Mouse (Mus musculus) limb, embryonic 12.5 days (tissue): ENCODE measurements around the gene Tmem208. TPM values are rescaled to one million over a fixed set of nuclear protein-coding genes. Genes with fewer than 3 reads are reported as not detected.
A peak's percentile ranks its signal among the peaks of the same experiment; 100 is the strongest.

ENCODE experiments used
- ATAC-seq: fragments of 200-750 bp; cut with Nextera tagmentation; 2 replicates; pipeline ENCODE4 v1.8.0; 2017; ENCODE audit warnings: low read depth, moderate TSS enrichment; ENCODE audit not compliant: insufficient number of reproducible peaks, insufficient read depth, low FRiP score, low TSS enrichment
- H3K27ac ChIP-seq: fragments of 300-500 bp; sonication (generic); 2 replicates; pipeline ENCODE4 v1.5.1; 2016; ENCODE audit warnings: mild to moderate bottlenecking, moderate library complexity
- H3K27me3 ChIP-seq: fragments of 300-500 bp; sonication (generic); 2 replicates; pipeline ENCODE4 v1.6.1; 2016; ENCODE audit warnings: mild to moderate bottlenecking, moderate library complexity
- H3K36me3 ChIP-seq: fragments of 300-500 bp; sonication (generic); 2 replicates; pipeline ENCODE4 v1.6.1; 2016; ENCODE audit warnings: mild to moderate bottlenecking, moderate library complexity
- H3K4me1 ChIP-seq: fragments of 300-500 bp; sonication (generic); replicated peaks from 2 replicates; pipeline ENCODE4 v1.6.1; 2016
- H3K4me2 ChIP-seq: fragments of 300-500 bp; sonication (generic); 2 replicates; pipeline ENCODE4 v1.6.1; 2016; ENCODE audit warnings: mild to moderate bottlenecking, moderate library complexity
- H3K4me3 ChIP-seq: fragments of 300-500 bp; sonication (generic); replicated peaks from 2 replicates; pipeline ENCODE4 v1.5.1; 2016; ENCODE audit warnings: mild to moderate bottlenecking
- H3K9ac ChIP-seq: fragments of 300-500 bp; sonication (generic); replicated peaks from 2 replicates; pipeline ENCODE4 v1.6.1; 2016; ENCODE audit warnings: mild to moderate bottlenecking, moderate library complexity
- H3K9me3 ChIP-seq: fragments of 300-500 bp; sonication (generic); 2 replicates; pipeline ENCODE4 v1.6.1; 2016; ENCODE audit warnings: mild to moderate bottlenecking, moderate library complexity
- WGBS: fragments of 180-500 bp; shearing (Covaris S2); methylation state at CpG from one replicate; pipeline ENCODE4 v1.1.7; 2016; 5-methylcytosine and 5-hydroxymethylcytosine counted together
- polyA plus RNA-seq: library from polyadenylated mRNA; unstranded; fragments of >200 nt; fragmentation: Nextera tagmentation; extraction: Ambion mirVana; gene quantifications from 2 replicates; pipeline ENCODE4 v1.2.1, GENCODE M21; 2016

Tmem208 gene
- polyA plus RNA-seq, 1 experiment from 2014 or later, result 95.6 TPM

- no peak for ATAC-seq
- Histone ChIP-seq H3K36me3 (peaks cover 92% of the 10 kb centered on the region), H3K9me3 (no peaks in the 10 kb centered on the region), H3K4me3 (no peak overlapping the region), H3K9ac (no peak overlapping the region), H3K4me2 (no peak overlapping the region), H3K27me3 (0 out of 2 replicates have a peak, but pooled peaks cover 3% of the 10 kb centered on the region), H3K4me1 (peaks cover 7% of the 10 kb centered on the region), H3K27ac (no peak overlapping the region)
- 94% methylated on average over 9 of the region's 9 CpGs for WGBS
Observed at GRCm38 (mm10) chr8:105331931-105332330, 5.8 kb downstream of the Tmem208 start.

DNA sequence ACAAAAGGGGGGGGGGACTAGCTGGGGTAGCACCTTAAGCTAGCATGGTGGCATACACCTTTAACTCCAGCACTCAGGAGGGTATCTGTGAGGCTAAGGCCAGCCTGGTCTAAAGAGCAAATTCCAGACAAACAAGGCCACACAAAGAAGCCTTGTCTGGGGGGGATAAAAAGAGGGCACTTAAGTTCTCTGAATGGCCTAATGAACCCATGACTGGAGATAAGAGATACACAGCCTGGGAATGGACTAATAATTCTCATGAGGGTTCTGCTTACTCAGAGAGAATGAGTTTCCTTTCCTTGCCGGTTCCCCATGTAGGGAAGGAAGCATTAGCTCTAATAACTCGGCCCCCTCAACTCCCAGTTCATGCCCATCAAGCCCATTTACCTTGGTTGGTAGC lies 6.4 kb downstream of the Tmem208 start:
- no peak for ATAC-seq
- peaks cover 98% of the 10 kb centered on the region for H3K36me3 ChIP-seq
- H3K4me2 ChIP-seq, result no peak overlapping the region
- H3K4me3 ChIP-seq, result no peak overlapping the region
- 85% methylated on average over 2 of the region's 2 CpGs for WGBS
- H3K4me1 ChIP-seq, result peaks cover under 1% of the 10 kb centered on the region
- H3K9ac ChIP-seq, result no peak overlapping the region
- H3K27ac ChIP-seq, result no peak overlapping the region
- H3K27me3 ChIP-seq, result 0 out of 2 replicates have a peak, but pooled peaks cover 6% of the 10 kb centered on the region
- H3K9me3 ChIP-seq, result no peaks in the 10 kb centered on the region

DNA sequence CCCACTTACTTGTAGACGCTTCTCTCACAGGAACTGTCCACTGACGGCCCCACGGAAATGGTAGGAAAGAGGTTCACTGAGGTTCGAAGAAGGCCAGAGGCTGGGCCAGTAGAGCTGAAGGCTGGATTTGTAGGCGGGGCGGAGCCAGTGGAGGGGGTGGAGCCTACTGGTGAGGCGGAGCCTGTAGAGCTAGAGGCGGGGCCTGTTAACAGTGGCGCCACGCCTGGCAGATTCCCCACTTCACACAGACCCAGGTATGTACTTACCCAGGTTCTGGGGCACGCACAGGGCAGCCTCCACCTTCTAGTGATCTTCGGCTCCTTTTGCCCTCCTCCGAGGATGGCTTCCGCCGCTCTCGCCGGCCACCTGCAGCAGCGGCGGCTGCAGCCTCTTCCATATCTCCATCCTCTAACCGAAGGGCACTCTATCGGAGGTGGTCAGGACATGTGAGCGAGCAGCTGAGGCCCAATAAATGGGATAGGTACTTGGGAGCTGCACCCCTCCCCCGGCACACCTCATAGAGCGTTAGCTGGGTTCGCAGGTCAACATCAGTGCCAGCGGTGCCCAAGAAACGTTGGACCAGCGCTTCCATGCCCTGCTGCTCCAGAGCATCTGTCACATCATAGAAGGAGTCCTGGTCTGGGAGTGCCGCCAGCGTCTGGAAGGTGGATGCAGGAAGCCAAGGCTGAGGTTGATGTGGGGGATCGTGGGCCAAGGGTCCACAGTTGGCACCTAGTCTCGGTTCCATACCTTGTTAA lies 10.4 kb downstream of the Tmem208 start:
- no peak overlapping the region for H3K4me2 ChIP-seq
- H3K4me1 ChIP-seq, result 0 out of 2 replicates have a peak, but pooled peaks cover 6% of the 10 kb centered on the region
- H3K36me3 ChIP-seq, result peaks cover 71% of the 10 kb centered on the region
- 0 out of 2 replicates have a peak, but pooled peaks have one; percentile 10 for ATAC-seq
- 42% methylated on average over 32 of the region's 32 CpGs for WGBS
- no peaks in the 10 kb centered on the region for H3K9me3 ChIP-seq
- no peak overlapping the region for H3K4me3 ChIP-seq
- H3K27me3 ChIP-seq, result 0 out of 2 replicates have a peak, but pooled peaks cover 6% of the 10 kb centered on the region
- no peak overlapping the region for H3K27ac ChIP-seq
- no peak overlapping the region for H3K9ac ChIP-seq

- Histone ChIP-seq H3K27ac (peak overlapping the region; percentile 66; the same call in 1 of the 2 replicates), H3K4me3 (no peak overlapping the region), H3K9me3 (no peaks in the 10 kb centered on the region), H3K9ac (peak overlapping the region; percentile 34; the same call in 1 of the 2 replicates), H3K4me2 (no peak overlapping the region), H3K36me3 (peaks cover 46% of the 10 kb centered on the region), H3K4me1 (0 out of 2 replicates have a peak, but pooled peaks cover 6% of the 10 kb centered on the region), H3K27me3 (0 out of 2 replicates have a peak, but pooled peaks cover 6% of the 10 kb centered on the region)
- 16% methylated on average over 4 of the region's 4 CpGs for WGBS
- no peak for ATAC-seq
Observed at GRCm38 (mm10) chr8:105338992-105339391, 12.8 kb downstream of the Tmem208 start.

DNA sequence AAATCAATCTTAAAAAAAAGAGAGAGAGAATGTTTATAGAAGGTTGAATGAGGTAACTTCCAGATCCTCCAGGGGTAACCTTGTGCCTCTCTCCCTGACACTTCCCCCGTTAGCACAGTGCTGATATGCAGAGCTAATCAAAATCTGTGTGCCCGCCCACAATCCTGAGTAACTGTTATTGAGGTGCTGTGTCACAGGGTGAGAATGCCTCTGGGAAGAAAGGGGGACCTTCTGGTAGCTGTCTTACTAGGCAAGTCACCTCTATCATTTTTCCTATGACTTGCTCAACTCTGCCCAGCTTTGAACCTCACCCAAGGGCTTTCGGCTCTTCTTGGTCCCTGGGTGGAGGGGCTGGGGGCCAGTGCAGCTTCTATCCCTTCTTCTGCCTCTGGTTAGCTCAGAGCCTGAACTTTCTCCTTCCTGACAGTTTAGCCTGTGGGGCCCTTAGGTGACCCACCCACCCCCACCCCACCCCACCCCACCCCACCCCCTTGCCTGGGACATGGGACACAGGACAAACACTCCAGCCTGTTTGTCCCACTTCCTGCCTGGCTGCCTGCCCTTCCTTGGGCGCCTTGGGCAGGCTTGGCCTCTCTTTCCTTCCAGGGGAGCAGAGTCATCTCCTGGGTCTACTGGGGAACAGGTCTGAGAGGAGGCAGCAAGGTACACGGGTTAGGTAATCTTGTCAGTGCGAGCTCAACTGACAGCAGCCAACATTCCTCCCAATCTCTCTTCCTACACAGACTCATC lies 13.9 kb downstream of the Tmem208 start:
- ATAC-seq, result no peak
- 81% methylated on average over 6 of the region's 6 CpGs for WGBS
- H3K36me3 ChIP-seq, result peaks cover 35% of the 10 kb centered on the region

DNA sequence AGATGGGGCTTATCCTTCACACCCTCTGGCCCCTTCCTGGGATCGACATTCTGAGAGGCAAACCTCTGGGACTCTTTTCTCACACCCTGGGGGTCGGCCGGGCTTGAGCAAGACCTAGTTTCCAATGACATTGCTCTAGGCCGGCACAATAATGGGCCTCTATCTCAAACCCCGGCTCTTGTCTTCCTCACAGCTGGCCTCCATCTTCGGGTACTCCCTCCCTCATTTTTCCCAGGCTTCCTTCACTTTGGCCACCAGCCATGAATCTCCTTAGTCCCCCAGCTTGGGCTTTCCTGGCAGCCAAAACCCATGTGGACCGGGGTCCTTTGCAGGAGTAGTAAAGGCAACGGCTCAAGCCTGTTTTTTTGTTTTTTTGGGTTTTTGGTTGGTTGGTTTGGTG lies 15.2 kb downstream of the Tmem208 start:
- Histone ChIP-seq H3K9ac (no peak overlapping the region), H3K9me3 (no peaks in the 10 kb centered on the region), H3K36me3 (peaks cover 22% of the 10 kb centered on the region), H3K4me3 (no peak overlapping the region), H3K4me1 (peaks cover 20% of the 10 kb centered on the region), H3K27ac (no peak overlapping the region), H3K27me3 (0 out of 2 replicates have a peak, but pooled peaks cover 6% of the 10 kb centered on the region), H3K4me2 (no peak overlapping the region)
- ATAC-seq, result no peak
- WGBS, result 59% methylated on average over 8 of the region's 8 CpGs

More for the DNA sequence above, 13.9 kb downstream of the Tmem208 start:
- H3K27ac ChIP-seq, result no peak overlapping the region
- H3K9ac ChIP-seq, result no peak overlapping the region
- H3K4me1 ChIP-seq, result peaks cover 6% of the 10 kb centered on the region
- 0 out of 2 replicates have a peak, but pooled peaks cover 6% of the 10 kb centered on the region for H3K27me3 ChIP-seq
- H3K4me3 ChIP-seq, result no peak overlapping the region
- H3K9me3 ChIP-seq, result no peaks in the 10 kb centered on the region
- no peak overlapping the region for H3K4me2 ChIP-seq

GRCm38 (mm10) chr8:105342768-105343167 lies 16.6 kb downstream of the Tmem208 start:
- Histone ChIP-seq H3K27me3 (no peaks in the 10 kb centered on the region), H3K9ac (no peak overlapping the region), H3K36me3 (peaks cover 8% of the 10 kb centered on the region; the same call in 1 of the 2 replicates), H3K9me3 (no peaks in the 10 kb centered on the region), H3K4me1 (peaks cover 27% of the 10 kb centered on the region), H3K4me3 (no peak overlapping the region), H3K27ac (no peak overlapping the region), H3K4me2 (no peak overlapping the region)
- 85% methylated on average over 4 of the region's 4 CpGs for WGBS
- no peak for ATAC-seq

DNA sequence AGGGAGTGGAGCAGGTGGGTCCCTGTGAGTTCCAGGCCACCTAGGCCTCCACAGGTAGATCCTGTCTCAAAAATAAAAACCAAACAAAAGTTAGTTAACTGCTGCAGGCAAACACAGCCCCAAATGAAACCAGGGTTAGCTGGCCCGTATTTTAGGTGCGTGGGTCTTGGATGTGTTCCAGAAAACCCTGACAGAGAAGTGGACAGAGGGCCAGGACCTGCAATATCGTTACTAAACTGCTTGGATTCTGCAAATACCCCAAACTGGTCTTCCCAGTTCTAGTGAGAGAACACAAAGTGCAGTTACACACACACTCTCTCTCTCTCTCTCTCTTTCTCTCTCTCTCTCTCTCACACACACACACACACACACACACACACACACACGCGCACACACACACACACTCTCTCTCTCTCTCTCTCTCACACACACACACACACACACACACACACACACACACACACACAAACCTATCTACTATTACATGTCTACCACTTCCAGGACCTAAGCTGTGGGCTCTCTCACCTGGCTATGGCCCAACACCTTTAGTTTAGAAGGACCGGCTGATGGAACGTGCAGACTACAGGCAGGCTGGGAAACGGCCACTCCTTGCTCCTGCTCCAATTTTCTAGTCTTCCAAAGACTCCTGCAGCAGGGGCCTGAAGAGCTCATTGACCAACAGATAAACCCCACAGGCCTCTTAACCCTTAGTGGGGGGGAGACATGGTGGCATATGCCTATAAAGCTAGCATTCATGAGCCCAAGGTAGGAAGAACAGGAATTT lies 17.8 kb downstream of the Tmem208 start:
- H3K9me3 ChIP-seq, result no peaks in the 10 kb centered on the region
- H3K9ac ChIP-seq, result no peak overlapping the region
- no peaks in the 10 kb centered on the region for H3K36me3 ChIP-seq
- WGBS, result 72% methylated on average over 8 of the region's 8 CpGs
- H3K4me2 ChIP-seq, result no peak overlapping the region
- H3K4me3 ChIP-seq, result no peak overlapping the region
- H3K4me1 ChIP-seq, result peaks cover 21% of the 10 kb centered on the region
- no peak for ATAC-seq
- H3K27ac ChIP-seq, result no peak overlapping the region
- H3K27me3 ChIP-seq, result no peaks in the 10 kb centered on the region

DNA sequence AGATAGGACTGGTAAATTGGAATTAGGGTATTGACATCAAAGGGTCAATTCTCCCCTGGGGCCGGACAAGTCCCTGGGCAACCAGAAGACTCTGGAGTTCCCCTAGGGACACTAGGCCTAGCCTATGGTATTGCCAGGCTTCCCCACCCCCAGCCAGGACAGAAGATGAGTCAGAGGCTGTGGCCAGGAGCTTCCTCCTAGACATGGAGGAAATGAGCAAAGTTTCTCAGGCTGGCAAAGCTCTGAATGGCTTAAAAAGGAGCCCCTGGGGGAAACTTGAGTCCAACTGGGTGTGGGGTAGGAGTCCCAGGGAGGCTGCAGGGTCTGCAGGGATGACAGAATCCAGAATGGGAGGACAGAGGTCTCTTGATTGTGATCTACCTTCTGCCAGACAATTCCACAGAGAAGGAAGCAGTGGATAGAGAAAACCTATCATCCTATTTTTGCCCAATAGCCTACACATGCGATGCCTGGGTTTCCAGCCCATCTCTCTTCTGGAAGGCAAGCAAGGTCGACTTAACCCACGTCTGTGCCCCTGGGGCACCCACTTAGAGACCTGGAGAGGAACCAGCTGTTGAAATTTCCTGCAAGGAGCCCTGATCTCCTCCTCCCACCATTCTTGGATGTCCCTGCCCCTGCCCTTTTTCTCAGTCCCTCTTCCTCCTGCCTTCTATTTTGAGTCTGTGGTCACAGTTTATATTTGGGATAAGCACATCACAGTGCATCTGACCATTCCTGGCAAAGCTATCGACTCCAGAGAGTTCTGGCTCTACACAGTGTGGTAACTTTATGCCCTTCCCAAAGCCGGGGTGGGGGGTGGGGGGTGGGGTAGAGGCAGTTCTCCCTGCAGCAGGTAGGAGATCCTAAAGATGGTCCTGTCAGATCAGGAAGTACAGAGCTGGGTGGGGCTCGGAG lies 19.2 kb downstream of the Tmem208 start:
- H3K4me2 ChIP-seq, result peak overlapping the region; percentile 94

More for the DNA sequence above, 19.2 kb downstream of the Tmem208 start:
- Histone ChIP-seq H3K9ac (no peak overlapping the region), H3K27me3 (no peaks in the 10 kb centered on the region), H3K9me3 (no peaks in the 10 kb centered on the region), H3K36me3 (no peaks in the 10 kb centered on the region), H3K27ac (peak overlapping the region; percentile 90; the same call in 1 of the 2 replicates), H3K4me3 (no peak overlapping the region), H3K4me1 (peaks cover 28% of the 10 kb centered on the region)
- WGBS, result 65% methylated on average over 7 of the region's 7 CpGs
- no peak for ATAC-seq
